Mouse (Mus musculus): Measurements from ENCODE around the gene Otud1. TPM values are rescaled to one million over a fixed set of nuclear protein-coding genes. Genes with fewer than 3 reads are reported as not detected.

Gene Otud1
- 1.1 and 1.2 TPM in 2 replicates for polyA plus RNA-seq (2016; fragmentation: Nextera tagmentation; extraction: Ambion mirVana)

GRCm38 (mm10) chr2:19657158-19657874, at the start of gene Otud1:
Gene Otud1 (plus strand): TSS chr2:19657752.
- ATAC-seq = peak; percentile 95
- under 1% methylated on average over 58 of the region's 62 CpGs for WGBS (ENCODE audit: insufficient replicate concordance)
- H3K9me3 ChIP-seq (replicated peaks) = no peaks in the 10 kb centered on the region
- peak within 1 kb of the TSS; percentile 99 for H3K4me2 ChIP-seq
- H3K4me1 ChIP-seq = peaks cover 29% of the 10 kb centered on the region
- no peaks in the 10 kb centered on the region for H3K36me3 ChIP-seq
- H3K4me3 ChIP-seq = peak within 1 kb of the TSS; percentile 75
- peak within 1 kb of the TSS; percentile 84 for H3K9ac ChIP-seq
- peak within 1 kb of the TSS; percentile 90 for H3K27ac ChIP-seq
- peaks cover 19% of the 10 kb centered on the region for H3K27me3 ChIP-seq (replicated peaks)

DNA sequence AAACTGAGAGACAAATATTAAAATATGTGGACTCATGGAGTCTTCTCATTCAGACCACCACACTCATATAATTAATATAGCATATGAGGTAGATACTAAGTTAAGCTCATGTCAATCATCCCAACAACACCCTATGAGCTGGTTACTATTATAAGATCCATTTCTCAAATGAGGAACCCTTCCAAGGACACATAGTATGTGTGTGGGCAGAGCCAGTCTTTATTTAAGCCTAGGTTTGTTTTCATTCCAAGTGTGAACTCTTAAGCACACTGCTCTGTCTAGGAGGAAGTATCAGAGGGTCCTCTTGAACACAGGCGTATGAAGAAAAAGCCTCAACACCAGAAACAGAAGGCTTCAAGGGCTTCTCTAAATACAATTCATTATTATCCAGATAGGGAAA, 49.7 kb upstream of the Otud1 start:
- Histone ChIP-seq H3K4me1 (no peaks in the 10 kb centered on the region), H3K27me3 (replicated peaks) (no peaks in the 10 kb centered on the region), H3K9ac (no peak overlapping the region), H3K4me2 (no peak overlapping the region), H3K36me3 (no peaks in the 10 kb centered on the region), H3K27ac (no peak overlapping the region), H3K4me3 (no peak overlapping the region), H3K9me3 (replicated peaks) (no peaks in the 10 kb centered on the region)
- no peak for ATAC-seq
- 56% methylated on average over 1 of the region's 1 CpGs for WGBS (ENCODE audit: insufficient replicate concordance)

GRCm38 (mm10) chr2:19608410-19609073, 49.0 kb upstream of the Otud1 start:
- Histone ChIP-seq H3K36me3 (no peaks in the 10 kb centered on the region), H3K27me3 (replicated peaks) (no peaks in the 10 kb centered on the region), H3K4me2 (no peak overlapping the region), H3K9ac (no peak overlapping the region), H3K4me1 (no peaks in the 10 kb centered on the region), H3K27ac (no peak overlapping the region), H3K4me3 (no peak overlapping the region), H3K9me3 (replicated peaks) (no peaks in the 10 kb centered on the region)
- 55% methylated on average over 3 of the region's 3 CpGs for WGBS (ENCODE audit: insufficient replicate concordance)
- ATAC-seq = no peak

DNA sequence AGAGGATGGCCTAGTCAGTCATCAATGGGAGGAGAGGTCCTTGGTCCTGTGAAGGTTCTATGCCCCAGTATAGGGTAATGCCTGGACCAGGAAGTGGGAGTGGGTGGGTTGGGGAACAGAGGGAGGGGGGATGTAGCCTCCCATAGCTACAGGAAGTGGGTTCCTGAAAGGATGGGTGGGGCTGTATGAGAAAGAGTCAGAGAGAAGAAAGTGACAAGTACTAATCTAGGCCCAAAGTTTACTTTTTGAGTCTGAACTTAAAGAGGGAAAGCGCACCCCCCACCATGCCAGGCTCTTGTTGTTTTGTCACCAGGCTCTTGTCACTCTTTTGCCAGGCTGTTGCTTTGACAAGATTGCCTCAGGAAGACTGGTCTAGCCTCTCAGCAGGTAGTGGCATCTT, 35.5 kb upstream of the Otud1 start:
- no peak overlapping the region for H3K4me3 ChIP-seq
- H3K9me3 ChIP-seq (replicated peaks) = 0 out of 2 replicates have a peak, but pooled peaks cover 3% of the 10 kb centered on the region
- no peaks in the 10 kb centered on the region for H3K36me3 ChIP-seq
- no peak for ATAC-seq
- H3K27me3 ChIP-seq (replicated peaks) = no peaks in the 10 kb centered on the region
- H3K4me1 ChIP-seq = no peaks in the 10 kb centered on the region
- no peak overlapping the region for H3K9ac ChIP-seq
- no peak overlapping the region for H3K4me2 ChIP-seq
- WGBS (ENCODE audit: insufficient replicate concordance) = 62% methylated on average over 1 of the region's 1 CpGs
- no peak overlapping the region for H3K27ac ChIP-seq

- H3K27ac ChIP-seq = no peak overlapping the region
- no peak overlapping the region for H3K4me3 ChIP-seq
- 0 out of 2 replicates have a peak, but pooled peaks cover 3% of the 10 kb centered on the region for H3K9me3 ChIP-seq (replicated peaks)
- H3K27me3 ChIP-seq (replicated peaks) = no peaks in the 10 kb centered on the region
- ATAC-seq = no peak
- H3K36me3 ChIP-seq = no peaks in the 10 kb centered on the region
- no peak overlapping the region for H3K4me2 ChIP-seq
- no peak overlapping the region for H3K9ac ChIP-seq
- H3K4me1 ChIP-seq = no peaks in the 10 kb centered on the region
- 17% methylated on average over 6 of the region's 6 CpGs for WGBS (ENCODE audit: insufficient replicate concordance)
Measured at GRCm38 (mm10) chr2:19627044-19627443, 30.5 kb upstream of the Otud1 start.

DNA sequence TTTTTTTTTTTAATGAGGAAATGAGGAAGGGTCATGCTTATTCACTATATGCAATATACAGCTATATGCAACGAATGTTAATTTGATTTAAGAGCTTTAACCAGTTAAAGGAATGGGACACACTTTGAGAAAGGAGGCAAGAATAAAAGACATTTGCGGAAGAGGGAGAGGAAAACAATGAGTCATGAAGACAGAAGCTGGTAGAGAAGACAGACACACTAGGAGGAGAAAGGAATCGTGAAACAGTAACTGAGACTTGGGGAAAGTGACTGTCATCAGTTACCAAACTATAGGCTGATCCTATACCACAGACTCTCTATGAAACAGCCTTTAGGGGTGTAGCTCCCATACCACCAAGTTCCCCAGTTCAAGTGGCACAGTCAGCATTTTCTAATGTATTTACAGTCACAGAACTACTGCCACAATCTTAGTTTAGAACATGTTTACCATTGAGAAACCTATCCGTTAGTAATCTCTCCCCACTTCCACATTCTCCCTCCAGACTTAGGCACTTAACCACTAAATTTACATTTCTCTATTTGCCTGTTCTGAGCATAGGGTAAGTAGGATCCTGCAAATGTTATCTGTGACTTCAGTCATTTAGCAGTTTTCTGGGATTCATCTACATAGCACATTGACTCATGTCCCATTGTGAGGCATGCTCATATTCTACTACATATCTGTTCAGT, 29.5 kb upstream of the Otud1 start:
- H3K4me2 ChIP-seq = no peak overlapping the region
- no peak overlapping the region for H3K9ac ChIP-seq
- H3K9me3 ChIP-seq (replicated peaks) = 0 out of 2 replicates have a peak, but pooled peaks cover 3% of the 10 kb centered on the region
- H3K27ac ChIP-seq = no peak overlapping the region
- no peaks in the 10 kb centered on the region for H3K27me3 ChIP-seq (replicated peaks)
- 32% methylated on average over 4 of the region's 4 CpGs for WGBS (ENCODE audit: insufficient replicate concordance)
- no peaks in the 10 kb centered on the region for H3K36me3 ChIP-seq
- no peaks in the 10 kb centered on the region for H3K4me1 ChIP-seq
- H3K4me3 ChIP-seq = no peak overlapping the region
- ATAC-seq = no peak

DNA sequence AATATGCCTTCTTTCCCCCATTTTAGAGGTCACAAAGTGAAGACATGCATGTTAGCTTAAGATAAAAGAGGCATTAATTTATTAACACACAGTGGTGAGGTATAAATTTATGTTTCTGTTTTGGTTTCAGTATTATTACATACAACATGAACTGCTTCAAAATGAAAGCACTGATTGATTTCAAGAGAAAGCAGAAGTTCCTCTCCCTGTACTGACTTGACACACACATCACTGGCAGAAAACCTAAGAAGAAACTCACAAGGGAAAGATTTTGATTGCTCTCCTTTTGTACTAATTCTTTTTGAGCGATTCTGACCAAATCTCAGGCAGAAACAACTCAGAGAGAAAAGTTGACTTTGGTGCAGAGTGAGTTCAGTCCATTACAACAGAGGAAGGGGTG, 27.0 kb upstream of the Otud1 start:
- H3K27me3 ChIP-seq (replicated peaks) = no peaks in the 10 kb centered on the region
- H3K9me3 ChIP-seq (replicated peaks) = 0 out of 2 replicates have a peak, but pooled peaks cover 3% of the 10 kb centered on the region
- H3K4me3 ChIP-seq = no peak overlapping the region
- ATAC-seq = no peak
- no peak overlapping the region for H3K4me2 ChIP-seq
- no peaks in the 10 kb centered on the region for H3K36me3 ChIP-seq
- no peak overlapping the region for H3K27ac ChIP-seq
- H3K9ac ChIP-seq = no peak overlapping the region
- WGBS (ENCODE audit: insufficient replicate concordance) = 52% methylated on average over 1 of the region's 1 CpGs
- no peaks in the 10 kb centered on the region for H3K4me1 ChIP-seq

DNA sequence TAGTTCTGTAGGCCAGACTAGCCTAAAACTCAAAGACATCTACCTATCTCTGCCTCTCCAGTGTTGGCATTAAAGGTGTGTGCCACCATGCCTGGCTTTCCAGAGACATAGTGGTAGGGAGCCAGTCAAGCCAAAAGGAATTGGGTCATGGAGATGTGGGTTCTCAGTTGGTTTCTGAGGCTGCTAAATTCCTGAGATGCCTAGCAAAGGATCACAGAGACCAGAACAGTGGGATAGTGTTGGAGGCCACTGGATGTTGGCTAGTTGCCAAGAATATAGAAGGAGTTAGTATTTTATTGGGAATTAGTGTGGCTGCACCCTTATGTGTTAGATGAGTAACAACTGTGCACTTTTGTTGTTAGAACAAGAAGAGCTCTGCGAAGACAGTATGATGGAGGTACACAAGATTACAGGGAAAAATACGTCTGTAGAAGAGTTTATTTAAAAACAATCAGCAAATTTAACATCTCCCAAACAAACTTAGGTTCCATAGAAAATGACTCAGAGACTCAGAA, 24.1 kb upstream of the Otud1 start:
- WGBS (ENCODE audit: insufficient replicate concordance) = 59% methylated on average over 2 of the region's 2 CpGs
- H3K4me1 ChIP-seq = no peaks in the 10 kb centered on the region
- no peak overlapping the region for H3K4me2 ChIP-seq
- no peak for ATAC-seq
- H3K36me3 ChIP-seq = no peaks in the 10 kb centered on the region
- H3K27me3 ChIP-seq (replicated peaks) = no peaks in the 10 kb centered on the region
- no peak overlapping the region for H3K27ac ChIP-seq
- H3K9me3 ChIP-seq (replicated peaks) = no peaks in the 10 kb centered on the region
- no peak overlapping the region for H3K9ac ChIP-seq
- no peak overlapping the region for H3K4me3 ChIP-seq

DNA sequence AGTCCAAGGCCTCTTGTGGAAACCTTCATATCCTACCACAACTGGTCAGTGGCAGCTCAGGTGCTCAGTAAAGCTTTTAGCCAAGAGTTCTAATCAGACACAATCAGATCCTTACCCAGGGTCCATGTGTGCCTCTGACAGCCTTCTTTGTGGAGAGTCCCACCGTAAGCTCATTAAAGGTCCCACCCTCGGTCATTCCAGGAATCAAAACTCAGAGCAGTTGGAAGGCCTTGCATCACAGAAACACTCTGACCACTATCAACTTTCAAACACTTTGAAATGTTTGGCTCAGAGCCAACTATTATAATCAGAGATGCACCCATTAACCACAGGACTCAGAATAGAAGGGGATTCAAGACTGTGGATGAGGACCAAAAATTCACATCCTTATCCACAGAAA, 12.4 kb upstream of the Otud1 start:
- H3K36me3 ChIP-seq = no peaks in the 10 kb centered on the region
- no peak overlapping the region for H3K4me2 ChIP-seq
- H3K9ac ChIP-seq = no peak overlapping the region
- H3K4me1 ChIP-seq = no peaks in the 10 kb centered on the region
- H3K27me3 ChIP-seq (replicated peaks) = no peaks in the 10 kb centered on the region
- 69% methylated on average over 2 of the region's 2 CpGs for WGBS (ENCODE audit: insufficient replicate concordance)
- no peak overlapping the region for H3K27ac ChIP-seq
- no peaks in the 10 kb centered on the region for H3K9me3 ChIP-seq (replicated peaks)
- no peak overlapping the region for H3K4me3 ChIP-seq
- ATAC-seq = no peak

- WGBS (ENCODE audit: insufficient replicate concordance) = 63% methylated on average over 4 of the region's 4 CpGs
- H3K4me1 ChIP-seq = no peaks in the 10 kb centered on the region
Measured at GRCm38 (mm10) chr2:19646144-19646543, 11.4 kb upstream of the Otud1 start.

GRCm38 (mm10) chr2:19646910-19647309, 10.6 kb upstream of the Otud1 start:
- Histone ChIP-seq H3K9me3 (replicated peaks) (no peaks in the 10 kb centered on the region), H3K27ac (no peak overlapping the region), H3K4me1 (no peaks in the 10 kb centered on the region), H3K4me3 (no peak overlapping the region), H3K27me3 (replicated peaks) (no peaks in the 10 kb centered on the region; the same call in 1 of the 2 replicates), H3K4me2 (no peak overlapping the region), H3K9ac (no peak overlapping the region), H3K36me3 (no peaks in the 10 kb centered on the region)
- ATAC-seq = no peak
- 28% methylated on average over 1 of the region's 1 CpGs for WGBS (ENCODE audit: insufficient replicate concordance)

More at GRCm38 (mm10) chr2:19646144-19646543, 11.4 kb upstream of the Otud1 start:
- H3K27ac ChIP-seq = no peak overlapping the region
- H3K9me3 ChIP-seq (replicated peaks) = no peaks in the 10 kb centered on the region
- no peak overlapping the region for H3K9ac ChIP-seq
- no peak overlapping the region for H3K4me2 ChIP-seq
- no peaks in the 10 kb centered on the region for H3K36me3 ChIP-seq
- ATAC-seq = no peak
- H3K4me3 ChIP-seq = no peak overlapping the region
- no peaks in the 10 kb centered on the region for H3K27me3 ChIP-seq (replicated peaks)

- WGBS (ENCODE audit: insufficient replicate concordance) = 32% methylated on average over 5 of the region's 5 CpGs
Measured at GRCm38 (mm10) chr2:19656436-19656835, 1.1 kb upstream of the Otud1 start.

More at GRCm38 (mm10) chr2:19656436-19656835, 1.1 kb upstream of the Otud1 start:
- H3K36me3 ChIP-seq = no peaks in the 10 kb centered on the region
- H3K4me1 ChIP-seq = peaks cover 29% of the 10 kb centered on the region
- no peak for ATAC-seq
- H3K4me3 ChIP-seq = peak overlapping the region; percentile 75
- no peak overlapping the region for H3K9ac ChIP-seq
- H3K27me3 ChIP-seq (replicated peaks) = peaks cover 23% of the 10 kb centered on the region
- peak overlapping the region; percentile 99 for H3K4me2 ChIP-seq
- H3K27ac ChIP-seq = no peak overlapping the region
- H3K9me3 ChIP-seq (replicated peaks) = no peaks in the 10 kb centered on the region
